Mouse (Mus musculus) heart, embryonic 16.5 days (tissue): ENCODE measurements around the gene Galnt17. TPM values are rescaled to one million over a fixed set of nuclear protein-coding genes. Genes with fewer than 3 reads are reported as not detected.

Experiments used
- ATAC-seq: fragments of 200-750 bp; cut with Nextera tagmentation; replicated peaks from 2 replicates; pipeline ENCODE4 v1.8.0; 2017; ENCODE audit warnings: moderate number of reproducible peaks; ENCODE audit not compliant: insufficient read depth, low FRiP score; ENCODE audit errors: extremely low read depth
- H3K27ac ChIP-seq: fragments of 300-500 bp; sonication (generic); 2 replicates; pipeline ENCODE4 v1.5.1; 2014; ENCODE audit warnings: mild to moderate bottlenecking, low read length, control low read depth, moderate library complexity
- H3K27me3 ChIP-seq: fragments of 300-500 bp; sonication (generic); 2 replicates; pipeline ENCODE4 v1.6.1; 2014; ENCODE audit warnings: low read length, mixed read lengths; ENCODE audit not compliant: control insufficient read depth, insufficient read depth
- H3K36me3 ChIP-seq: fragments of 300-500 bp; sonication (generic); 2 replicates; pipeline ENCODE4 v1.6.1; 2014; ENCODE audit not compliant: control insufficient read depth, insufficient read depth
- H3K4me1 ChIP-seq: fragments of 300-500 bp; sonication (generic); 2 replicates; pipeline ENCODE4 v1.6.1; 2014; ENCODE audit warnings: low read length, mixed read lengths; ENCODE audit not compliant: control insufficient read depth, insufficient read depth
- H3K4me2 ChIP-seq: fragments of 300-500 bp; sonication (generic); 2 replicates; pipeline ENCODE4 v1.6.1; 2014; ENCODE audit warnings: low read depth, mild to moderate bottlenecking, control low read depth, low read length
- H3K4me3 ChIP-seq: fragments of 300-500 bp; sonication (generic); 2 replicates; pipeline ENCODE4 v1.5.1; 2014; ENCODE audit warnings: mild to moderate bottlenecking, control low read depth, low read length
- H3K9ac ChIP-seq: fragments of 300-500 bp; sonication (generic); 2 replicates; pipeline ENCODE4 v1.6.1; 2014; ENCODE audit warnings: low read length, control low read depth
- H3K9me3 ChIP-seq: fragments of 300-500 bp; sonication (generic); replicated peaks from 2 replicates; pipeline ENCODE4 v1.6.1; 2016; ENCODE audit warnings: low read length; ENCODE audit not compliant: control insufficient read depth
- WGBS: fragments of 180-500 bp; shearing (Covaris S2); extraction: QIAGEN DNeasy Blood & Tissue Kit; methylation state at CpG from one replicate; pipeline ENCODE4 v1.1.7; 2014; 5-methylcytosine and 5-hydroxymethylcytosine counted together
- polyA plus RNA-seq: library from polyadenylated mRNA; unstranded; fragments of >200 nt; fragmentation: Nextera tagmentation; extraction: Ambion mirVana; gene quantifications from 2 replicates; pipeline ENCODE4 v1.2.1, GENCODE M21; 2015

Gene Galnt17
- polyA plus RNA-seq, 1 experiment from 2014 or later, result 1.4 TPM

GRCm38 (mm10) chr5:131013101-131013500 lies 295.2 kb downstream of the Galnt17 start:
- Histone ChIP-seq H3K9ac (no peak overlapping the region), H3K9me3 (no peaks in the 10 kb centered on the region), H3K4me3 (no peak overlapping the region), H3K4me1 (no peaks in the 10 kb centered on the region), H3K36me3 (no peaks in the 10 kb centered on the region), H3K27ac (no peak overlapping the region), H3K4me2 (no peak overlapping the region), H3K27me3 (no peaks in the 10 kb centered on the region)
- WGBS, result 75% methylated on average over 3 of the region's 3 CpGs
- ATAC-seq, result no peak

- no peak for ATAC-seq
- Histone ChIP-seq H3K4me1 (no peaks in the 10 kb centered on the region), H3K4me2 (no peak overlapping the region), H3K27ac (no peak overlapping the region), H3K36me3 (no peaks in the 10 kb centered on the region), H3K9me3 (no peaks in the 10 kb centered on the region), H3K27me3 (no peaks in the 10 kb centered on the region), H3K9ac (no peak overlapping the region), H3K4me3 (no peak overlapping the region)
- 54% methylated on average over 6 of the region's 6 CpGs for WGBS
Observed at GRCm38 (mm10) chr5:131009510-131009909, 298.8 kb downstream of the Galnt17 start.

- Histone ChIP-seq H3K27ac (no peak overlapping the region), H3K4me1 (no peaks in the 10 kb centered on the region), H3K9me3 (no peaks in the 10 kb centered on the region), H3K4me2 (no peak overlapping the region), H3K27me3 (no peaks in the 10 kb centered on the region), H3K9ac (no peak overlapping the region), H3K4me3 (no peak overlapping the region), H3K36me3 (no peaks in the 10 kb centered on the region)
- no peak for ATAC-seq
- 89% methylated on average over 5 of the region's 5 CpGs for WGBS
Observed at GRCm38 (mm10) chr5:131008507-131008906, 299.8 kb downstream of the Galnt17 start.

GRCm38 (mm10) chr5:131007871-131008505 lies 300.3 kb downstream of the Galnt17 start:
- H3K9me3 ChIP-seq, result no peaks in the 10 kb centered on the region
- no peaks in the 10 kb centered on the region for H3K36me3 ChIP-seq
- 74% methylated on average over 3 of the region's 3 CpGs for WGBS
- no peak overlapping the region for H3K27ac ChIP-seq
- H3K9ac ChIP-seq, result no peak overlapping the region
- no peak overlapping the region for H3K4me3 ChIP-seq
- no peaks in the 10 kb centered on the region for H3K4me1 ChIP-seq
- ATAC-seq, result no peak
- no peaks in the 10 kb centered on the region for H3K27me3 ChIP-seq
- no peak overlapping the region for H3K4me2 ChIP-seq

GRCm38 (mm10) chr5:131007198-131007597 lies 301.1 kb downstream of the Galnt17 start:
- ATAC-seq, result no peak
- Histone ChIP-seq H3K9ac (no peak overlapping the region), H3K36me3 (no peaks in the 10 kb centered on the region), H3K9me3 (no peaks in the 10 kb centered on the region), H3K27me3 (no peaks in the 10 kb centered on the region), H3K4me3 (no peak overlapping the region), H3K27ac (no peak overlapping the region), H3K4me2 (no peak overlapping the region), H3K4me1 (no peaks in the 10 kb centered on the region)
- whole genome bisulfite sequencing, result 61% methylated on average over 7 of the region's 7 CpGs

- Histone ChIP-seq H3K36me3 (no peaks in the 10 kb centered on the region), H3K4me2 (no peak overlapping the region), H3K27me3 (no peaks in the 10 kb centered on the region), H3K27ac (no peak overlapping the region), H3K4me3 (no peak overlapping the region), H3K4me1 (no peaks in the 10 kb centered on the region), H3K9ac (no peak overlapping the region), H3K9me3 (0 out of 2 replicates have a peak, but pooled peaks cover 3% of the 10 kb centered on the region)
- no peak for ATAC-seq
- 84% methylated on average over 3 of the region's 3 CpGs for WGBS
Observed at GRCm38 (mm10) chr5:131006524-131006923, 301.8 kb downstream of the Galnt17 start.

- no peak for ATAC-seq
- WGBS, result 52% methylated on average over 2 of the region's 2 CpGs
- Histone ChIP-seq H3K9ac (no peak overlapping the region), H3K36me3 (no peaks in the 10 kb centered on the region), H3K9me3 (0 out of 2 replicates have a peak, but pooled peaks cover 3% of the 10 kb centered on the region), H3K4me3 (no peak overlapping the region), H3K4me2 (no peak overlapping the region), H3K27ac (no peak overlapping the region), H3K4me1 (no peaks in the 10 kb centered on the region), H3K27me3 (no peaks in the 10 kb centered on the region)
Observed at GRCm38 (mm10) chr5:131000572-131000971, 307.7 kb downstream of the Galnt17 start.

GRCm38 (mm10) chr5:130979321-130979720 lies 329.0 kb downstream of the Galnt17 start:
- H3K4me1 ChIP-seq, result no peaks in the 10 kb centered on the region
- H3K27ac ChIP-seq, result no peak overlapping the region
- peaks cover 6% of the 10 kb centered on the region for H3K9me3 ChIP-seq
- no peak overlapping the region for H3K9ac ChIP-seq
- WGBS, result 82% methylated on average over 8 of the region's 8 CpGs
- H3K4me2 ChIP-seq, result no peak overlapping the region
- no peaks in the 10 kb centered on the region for H3K27me3 ChIP-seq
- ATAC-seq, result no peak
- no peak overlapping the region for H3K4me3 ChIP-seq
- H3K36me3 ChIP-seq, result no peaks in the 10 kb centered on the region

GRCm38 (mm10) chr5:130978871-130979270 lies 329.4 kb downstream of the Galnt17 start:
- H3K9me3 ChIP-seq, result peaks cover 6% of the 10 kb centered on the region
- WGBS, result 65% methylated on average over 2 of the region's 2 CpGs
- ATAC-seq, result no peak
- no peaks in the 10 kb centered on the region for H3K4me1 ChIP-seq
- H3K27me3 ChIP-seq, result no peaks in the 10 kb centered on the region
- H3K4me2 ChIP-seq, result no peak overlapping the region
- no peak overlapping the region for H3K4me3 ChIP-seq
- no peaks in the 10 kb centered on the region for H3K36me3 ChIP-seq
- no peak overlapping the region for H3K27ac ChIP-seq
- no peak overlapping the region for H3K9ac ChIP-seq
